Mouse (Mus musculus): Measurements from ENCODE around the gene Klhdc2.

Klhdc2 gene

GRCm38 (mm10) chr12:69296511-69297410 lies at the start of gene Klhdc2:
Gene Klhdc2, plus strand, starts transcription at chr12:69296681.
- under 1% methylated on average over 98 of the region's 98 CpGs for WGBS

GRCm38 (mm10) chr12:69249766-69250165 lies 46.7 kb upstream of the Klhdc2 start:
- 94% methylated on average over 4 of the region's 4 CpGs for WGBS

- 82% methylated on average over 8 of the region's 8 CpGs for WGBS
Measured at GRCm38 (mm10) chr12:69250756-69251155, 45.7 kb upstream of the Klhdc2 start.

GRCm38 (mm10) chr12:69253806-69254205 lies 42.7 kb upstream of the Klhdc2 start:
- WGBS: 98% methylated on average over 1 of the region's 1 CpGs

GRCm38 (mm10) chr12:69257836-69258235 lies 38.6 kb upstream of the Klhdc2 start:
- WGBS: 89% methylated on average over 11 of the region's 11 CpGs

- WGBS: 95% methylated on average over 5 of the region's 5 CpGs
Measured at GRCm38 (mm10) chr12:69262251-69262650, 34.2 kb upstream of the Klhdc2 start.

GRCm38 (mm10) chr12:69265031-69265430 lies 31.4 kb upstream of the Klhdc2 start:
- 95% methylated on average over 3 of the region's 3 CpGs for WGBS

GRCm38 (mm10) chr12:69267956-69268632 lies 28.4 kb upstream of the Klhdc2 start:
- 50% methylated on average over 11 of the region's 11 CpGs for WGBS

- 81% methylated on average over 2 of the region's 2 CpGs for WGBS
Measured at GRCm38 (mm10) chr12:69268956-69269355, 27.5 kb upstream of the Klhdc2 start.

- 65% methylated on average over 1 of the region's 1 CpGs for WGBS
Measured at GRCm38 (mm10) chr12:69279931-69280469, 16.5 kb upstream of the Klhdc2 start.

- 97% methylated on average over 3 of the region's 3 CpGs for WGBS
Measured at GRCm38 (mm10) chr12:69280915-69281314, 15.6 kb upstream of the Klhdc2 start.

GRCm38 (mm10) chr12:69283146-69283545 lies 13.3 kb upstream of the Klhdc2 start:
- 87% methylated on average over 7 of the region's 7 CpGs for WGBS

- 91% methylated on average over 8 of the region's 8 CpGs for WGBS
Measured at GRCm38 (mm10) chr12:69287535-69287934, 8.9 kb upstream of the Klhdc2 start.

GRCm38 (mm10) chr12:69288699-69289098 lies 7.8 kb upstream of the Klhdc2 start:
- WGBS: 80% methylated on average over 9 of the region's 9 CpGs

- WGBS: 87% methylated on average over 6 of the region's 6 CpGs
Measured at GRCm38 (mm10) chr12:69292401-69292800, 4.1 kb upstream of the Klhdc2 start.

GRCm38 (mm10) chr12:69293815-69294214 lies 2.7 kb upstream of the Klhdc2 start:
- 44% methylated on average over 2 of the region's 2 CpGs for WGBS

GRCm38 (mm10) chr12:69294936-69295335 lies 1.5 kb upstream of the Klhdc2 start:
- 88% methylated on average over 2 of the region's 2 CpGs for WGBS

- 68% methylated on average over 4 of the region's 4 CpGs for WGBS
Measured at GRCm38 (mm10) chr12:69295651-69296050, 830 bp upstream of the Klhdc2 start.

- WGBS: 19% methylated on average over 20 of the region's 20 CpGs
Measured at GRCm38 (mm10) chr12:69297411-69298150, 1.1 kb downstream of the Klhdc2 start.

GRCm38 (mm10) chr12:69298281-69298680 lies 1.8 kb downstream of the Klhdc2 start:
- 86% methylated on average over 4 of the region's 4 CpGs for WGBS

- 58% methylated on average over 12 of the region's 12 CpGs for WGBS
Measured at GRCm38 (mm10) chr12:69299231-69299630, 2.8 kb downstream of the Klhdc2 start.

- WGBS: 88% methylated on average over 3 of the region's 3 CpGs
Measured at GRCm38 (mm10) chr12:69299831-69300230, 3.4 kb downstream of the Klhdc2 start.

Measured in cerebral cortex, adult 2 months (tissue).